Mouse (Mus musculus): ENCODE measurements at regions not wholly inside any gene's neighbourhood (a gene's known extent, or its start where the extent isn't known, plus 50 kb on each side); places are given as distances from the start of the nearest gene placed in this dataset.
"Not testable (repeated sequence)": the region's sequence is repeated elsewhere in the genome, so short reads cannot be mapped to it uniquely, and the experiment has no call there.

DNA sequence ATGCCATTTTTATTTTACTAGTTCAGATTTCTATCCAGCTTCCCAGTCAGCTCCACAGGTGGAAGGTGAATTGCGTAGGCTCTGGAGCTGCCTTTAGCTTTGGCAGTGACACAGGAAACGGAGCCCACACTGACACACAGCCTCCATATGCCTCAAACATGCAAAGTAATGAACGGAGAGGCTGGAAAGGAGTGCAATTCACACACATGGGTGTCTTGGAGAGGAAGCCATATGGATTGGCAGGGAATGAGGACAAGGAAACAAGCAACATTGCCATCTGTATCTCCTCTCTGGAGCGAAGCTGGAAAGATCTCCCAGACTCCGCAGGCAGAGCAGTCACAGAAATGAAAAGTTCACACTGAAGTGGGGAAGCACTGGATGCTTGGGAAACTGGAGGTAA is 201.6 kb upstream of the 4930452B06Rik start:
- no peak overlapping the region for H3K4me3 ChIP-seq (ENCODE audit: low read depth, low read length)
- no peak overlapping the region for H3K4me2 ChIP-seq (replicated peaks; ENCODE audit: low read depth, low read length)
- no peak for ATAC-seq
- TF ChIP-seq CTCF (IDR thresholded peaks at IDR 0.05), result no peak
- no peak for TF ChIP-seq EP300 (IDR thresholded peaks at IDR 0.05)
- no peaks in the 10 kb centered on the region for H3K27me3 ChIP-seq (replicated peaks; ENCODE audit: insufficient read depth, low read length)
- no peak overlapping the region for H3K27ac ChIP-seq (ENCODE audit: low read length)
- H3K9ac ChIP-seq (replicated peaks; ENCODE audit: low read depth), result no peak overlapping the region
- H3K4me1 ChIP-seq (ENCODE audit: insufficient read depth, low read depth, low read length), result no peaks in the 10 kb centered on the region
- WGBS, result 90% methylated on average over 5 of the region's 5 CpGs
- H3K36me3 ChIP-seq (ENCODE audit: insufficient read depth, low read length), result no peaks in the 10 kb centered on the region
- DNase-seq (ENCODE audit: low spot score), result no peak
- H3K9me3 ChIP-seq (ENCODE audit: low read length), result no peaks in the 10 kb centered on the region

DNA sequence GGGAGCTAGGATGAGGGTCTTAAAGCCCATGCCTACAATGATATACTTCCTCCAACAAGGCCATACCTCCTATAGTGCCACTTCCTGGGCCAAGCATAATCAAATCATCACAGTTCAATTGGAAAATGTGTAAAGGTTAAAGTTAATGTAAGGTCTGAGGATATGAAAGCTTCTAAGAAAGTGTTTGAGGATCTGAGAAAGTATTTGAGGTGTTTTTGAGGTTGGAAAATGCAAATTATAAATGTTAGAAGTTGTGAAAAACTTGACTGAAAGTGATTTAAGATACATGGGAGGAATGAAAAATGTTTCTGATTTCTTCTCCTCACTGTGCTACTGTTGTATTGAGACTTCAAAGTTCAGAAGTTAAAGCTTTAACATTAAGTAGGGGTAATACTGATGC is 185.5 kb upstream of the 4930452B06Rik start:
- H3K27me3 ChIP-seq (replicated peaks; ENCODE audit: insufficient read depth, low read length), result no peaks in the 10 kb centered on the region
- TF ChIP-seq EP300 (IDR thresholded peaks at IDR 0.05) (no peak), CTCF (IDR thresholded peaks at IDR 0.05) (no peak)
- H3K4me3 ChIP-seq (ENCODE audit: low read depth, low read length), result no peak overlapping the region
- no peaks in the 10 kb centered on the region for H3K4me1 ChIP-seq (ENCODE audit: insufficient read depth, low read depth, low read length)
- no peaks in the 10 kb centered on the region for H3K36me3 ChIP-seq (ENCODE audit: insufficient read depth, low read length)
- H3K27ac ChIP-seq (ENCODE audit: low read length), result no peak overlapping the region
- H3K9me3 ChIP-seq (ENCODE audit: low read length), result no peaks in the 10 kb centered on the region
- ATAC-seq, result no peak
- H3K9ac ChIP-seq (replicated peaks; ENCODE audit: low read depth), result no peak overlapping the region
- DNase-seq (ENCODE audit: low spot score), result no peak
- no peak overlapping the region for H3K4me2 ChIP-seq (replicated peaks; ENCODE audit: low read depth, low read length)

DNA sequence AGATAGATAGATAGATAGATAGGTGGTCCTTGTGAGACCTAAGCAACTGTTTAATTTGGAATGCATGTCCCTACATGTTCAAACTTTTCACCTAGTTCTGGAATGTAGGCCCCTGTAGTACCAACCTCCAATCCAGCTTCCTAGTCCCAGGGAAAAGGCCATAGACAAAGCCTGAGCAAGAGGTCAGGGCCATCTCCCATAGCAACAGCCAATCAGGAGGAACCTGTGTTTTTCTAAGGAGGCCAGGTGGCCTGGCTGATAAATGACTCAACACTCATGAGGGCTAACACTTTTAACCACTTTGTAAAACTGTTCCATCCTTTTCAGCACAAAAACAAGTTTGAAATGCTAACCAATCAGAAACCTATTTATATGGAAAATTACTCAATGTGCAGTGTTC is 184.2 kb upstream of the 4930452B06Rik start:
- Histone ChIP-seq H3K4me3 (ENCODE audit: low read depth, low read length) (no peak overlapping the region), H3K27ac (ENCODE audit: low read length) (no peak overlapping the region), H3K4me2 (replicated peaks; ENCODE audit: low read depth, low read length) (no peak overlapping the region), H3K4me1 (ENCODE audit: insufficient read depth, low read depth, low read length) (no peaks in the 10 kb centered on the region), H3K27me3 (replicated peaks; ENCODE audit: insufficient read depth, low read length) (no peaks in the 10 kb centered on the region), H3K36me3 (ENCODE audit: insufficient read depth, low read length) (no peaks in the 10 kb centered on the region), H3K9ac (replicated peaks; ENCODE audit: low read depth) (no peak overlapping the region), H3K9me3 (ENCODE audit: low read length) (no peaks in the 10 kb centered on the region)
- no peak for ATAC-seq
- TF ChIP-seq EP300 (IDR thresholded peaks at IDR 0.05) (no peak), CTCF (IDR thresholded peaks at IDR 0.05) (no peak)
- no peak for DNase-seq (ENCODE audit: low spot score)

DNA sequence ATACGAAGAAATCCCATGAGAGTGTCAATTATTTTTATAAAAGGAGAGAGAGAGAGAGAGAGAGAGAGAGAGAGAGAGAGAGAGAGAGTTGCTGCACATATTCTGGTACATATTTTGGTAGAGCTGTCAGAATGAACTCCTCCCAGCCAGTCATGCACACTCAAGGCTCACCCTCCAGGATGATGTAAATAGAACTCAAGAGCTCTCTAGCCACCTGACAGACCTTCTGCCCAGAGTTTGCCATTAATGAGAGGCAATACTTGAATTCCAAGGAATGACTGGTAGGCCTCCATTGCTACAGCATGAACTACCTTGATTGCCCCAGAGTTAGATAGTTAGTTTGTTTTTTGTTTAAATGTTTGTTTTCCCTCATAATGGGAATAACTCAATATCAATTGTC is 167.5 kb upstream of the 4930452B06Rik start:
- H3K27me3 ChIP-seq (replicated peaks; ENCODE audit: insufficient read depth, low read length), result no peaks in the 10 kb centered on the region
- ATAC-seq (peak; percentile 87), DNase-seq (ENCODE audit: low spot score) (peak; percentile 79)
- 41% methylated on average over 1 of the region's 1 CpGs for WGBS
- no peak overlapping the region for H3K4me2 ChIP-seq (replicated peaks; ENCODE audit: low read depth, low read length)
- H3K36me3 ChIP-seq (ENCODE audit: insufficient read depth, low read length), result no peaks in the 10 kb centered on the region
- no peak overlapping the region for H3K4me3 ChIP-seq (ENCODE audit: low read depth, low read length)
- H3K27ac ChIP-seq (ENCODE audit: low read length), result no peak overlapping the region
- H3K9ac ChIP-seq (replicated peaks; ENCODE audit: low read depth), result no peak overlapping the region
- TF ChIP-seq CTCF (IDR thresholded peaks at IDR 0.05) (no peak), EP300 (IDR thresholded peaks at IDR 0.05) (peak; percentile 76)
- H3K4me1 ChIP-seq (ENCODE audit: insufficient read depth, low read depth, low read length), result no peaks in the 10 kb centered on the region
- H3K9me3 ChIP-seq (ENCODE audit: low read length), result no peaks in the 10 kb centered on the region

DNA sequence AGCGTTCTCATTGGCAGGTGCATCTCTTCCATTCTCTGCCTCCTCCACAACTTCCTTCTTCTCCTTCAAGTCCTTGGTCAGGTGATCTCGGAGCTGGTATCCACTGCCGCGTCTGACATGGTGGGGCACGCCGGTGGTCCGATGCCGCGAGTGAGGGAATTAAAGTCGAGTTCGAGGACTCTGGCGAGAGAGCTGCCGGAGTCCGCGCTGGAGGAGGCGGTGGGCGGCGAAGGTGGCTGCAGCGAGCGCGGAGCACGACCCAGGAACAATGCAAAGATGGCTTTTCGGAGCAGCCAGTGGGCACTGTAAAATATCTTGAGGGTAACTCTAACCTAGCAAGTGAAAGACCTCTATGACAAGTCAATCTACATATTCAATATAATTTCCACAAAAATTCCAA is 134.2 kb upstream of the 4930452B06Rik start:
- WGBS, result 59% methylated on average over 22 of the region's 23 CpGs
- H3K4me3 ChIP-seq (ENCODE audit: low read depth, low read length); H3K9me3 ChIP-seq (ENCODE audit: low read length); H3K27ac ChIP-seq (ENCODE audit: low read length); H3K4me2 ChIP-seq (replicated peaks; ENCODE audit: low read depth, low read length); H3K27me3 ChIP-seq (replicated peaks; ENCODE audit: insufficient read depth, low read length); H3K4me1 ChIP-seq (ENCODE audit: insufficient read depth, low read depth, low read length); DNase-seq (ENCODE audit: low spot score); ATAC-seq; H3K9ac ChIP-seq (replicated peaks; ENCODE audit: low read depth); H3K36me3 ChIP-seq (ENCODE audit: insufficient read depth, low read length): not testable (repeated sequence)

DNA sequence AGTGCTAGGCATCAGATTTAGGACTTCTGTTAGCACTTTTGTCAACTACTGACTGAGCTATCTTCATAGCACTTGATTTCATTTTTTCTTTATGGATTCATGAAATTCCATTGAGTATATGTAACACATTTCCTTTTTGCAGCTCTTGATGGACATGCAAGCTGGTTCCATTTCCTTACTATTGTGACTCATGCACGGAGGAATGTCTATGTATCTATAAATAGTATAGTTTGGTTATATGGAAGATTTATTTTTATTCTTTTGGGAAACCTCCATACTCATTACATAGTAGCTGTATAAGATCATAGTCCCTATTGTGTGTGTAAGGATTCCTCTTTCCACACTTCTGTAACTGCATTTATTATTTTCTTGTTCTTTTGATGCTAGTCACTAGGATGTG is 123.3 kb upstream of the 4930452B06Rik start:
- 26% methylated on average over 1 of the region's 1 CpGs for WGBS
- H3K4me2 ChIP-seq (replicated peaks; ENCODE audit: low read depth, low read length), result no peak overlapping the region
- ATAC-seq (no peak), DNase-seq (ENCODE audit: low spot score) (peak; percentile 14)
- no peaks in the 10 kb centered on the region for H3K36me3 ChIP-seq (ENCODE audit: insufficient read depth, low read length)
- TF ChIP-seq EP300 (IDR thresholded peaks at IDR 0.05) (no peak), CTCF (IDR thresholded peaks at IDR 0.05) (no peak)
- H3K27me3 ChIP-seq (replicated peaks; ENCODE audit: insufficient read depth, low read length), result no peaks in the 10 kb centered on the region
- H3K9me3 ChIP-seq (ENCODE audit: low read length), result no peaks in the 10 kb centered on the region
- H3K4me1 ChIP-seq (ENCODE audit: insufficient read depth, low read depth, low read length), result no peaks in the 10 kb centered on the region
- H3K9ac ChIP-seq (replicated peaks; ENCODE audit: low read depth), result no peak overlapping the region
- H3K4me3 ChIP-seq (ENCODE audit: low read depth, low read length), result no peak overlapping the region
- no peak overlapping the region for H3K27ac ChIP-seq (ENCODE audit: low read length)

DNA sequence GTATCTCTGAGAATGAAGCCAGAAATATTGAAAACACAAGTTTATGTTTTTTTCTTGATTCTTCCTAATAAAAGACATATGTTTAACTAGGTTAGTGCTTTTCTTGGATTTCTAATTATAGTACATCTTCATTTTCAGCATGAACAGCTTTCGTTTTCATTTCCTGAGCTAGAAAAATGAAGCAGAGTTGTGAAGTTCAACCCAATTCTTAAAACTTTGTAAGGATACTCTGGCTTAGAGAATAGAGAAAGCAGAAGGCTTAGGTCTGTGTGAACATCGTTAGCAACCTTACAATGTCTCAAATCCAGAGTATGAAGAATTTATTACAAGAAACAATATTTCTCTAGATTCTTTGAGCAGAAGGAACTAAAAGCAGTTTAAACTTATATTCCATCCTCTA is 94.5 kb upstream of the 4930452B06Rik start:
- Histone ChIP-seq H3K27me3 (replicated peaks; ENCODE audit: insufficient read depth, low read length) (no peaks in the 10 kb centered on the region), H3K4me1 (ENCODE audit: insufficient read depth, low read depth, low read length) (no peaks in the 10 kb centered on the region), H3K9me3 (ENCODE audit: low read length) (no peaks in the 10 kb centered on the region), H3K27ac (ENCODE audit: low read length) (no peak overlapping the region), H3K4me3 (ENCODE audit: low read depth, low read length) (no peak overlapping the region), H3K9ac (replicated peaks; ENCODE audit: low read depth) (no peak overlapping the region), H3K4me2 (replicated peaks; ENCODE audit: low read depth, low read length) (no peak overlapping the region), H3K36me3 (ENCODE audit: insufficient read depth, low read length) (no peaks in the 10 kb centered on the region)
- DNase-seq (ENCODE audit: low spot score), result no peak
- TF ChIP-seq EP300 (IDR thresholded peaks at IDR 0.05), result no peak
- TF ChIP-seq CTCF (IDR thresholded peaks at IDR 0.05), result no peak
- ATAC-seq, result no peak
- 68% methylated on average over 2 of the region's 2 CpGs for WGBS
